Mouse (Mus musculus): ENCODE results near the gene Coq6. TPM values are rescaled to one million over a fixed set of nuclear protein-coding genes. Genes with fewer than 3 reads are reported as not detected.

Coq6 gene
- polyA plus RNA-seq, 1 experiment from 2014 or later: 95.2 TPM

DNA sequence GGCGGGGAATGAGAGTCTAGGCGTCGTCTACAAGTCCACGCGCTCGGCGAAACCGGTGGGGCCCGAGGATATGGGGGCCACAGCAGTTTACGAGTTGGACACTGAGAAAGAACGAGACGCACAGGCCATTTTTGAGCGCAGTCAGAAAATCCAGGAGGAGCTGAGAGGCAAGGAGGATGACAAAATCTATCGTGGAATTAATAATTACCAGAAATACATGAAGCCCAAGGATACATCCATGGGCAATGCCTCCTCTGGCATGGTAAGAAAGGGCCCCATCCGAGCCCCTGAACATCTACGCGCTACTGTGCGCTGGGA is 56.1 kb downstream of the Coq6 start:
- ATAC-seq (replicated peaks; ENCODE audit: extremely low read depth, insufficient read depth, low FRiP score): no peak
- peak overlapping the region; percentile 53 for H3K4me3 ChIP-seq (ENCODE audit: low read length)
- no peak overlapping the region for H3K27ac ChIP-seq (ENCODE audit: low read length)
- H3K4me1 ChIP-seq (ENCODE audit: control insufficient read depth, insufficient read depth, low read length): peaks cover 4% of the 10 kb centered on the region; the same call in 1 of the 2 replicates
- 32% methylated on average over 18 of the region's 18 CpGs for WGBS
- no peaks in the 10 kb centered on the region for H3K27me3 ChIP-seq (ENCODE audit: control insufficient read depth, insufficient read depth, low read length)
- no peaks in the 10 kb centered on the region for H3K36me3 ChIP-seq (ENCODE audit: control insufficient read depth, insufficient read depth)
- peak overlapping the region; percentile 66 for H3K4me2 ChIP-seq (ENCODE audit: low read depth, low read length)
- H3K9ac ChIP-seq (ENCODE audit: low read length): peak overlapping the region; percentile 68
- no peaks in the 10 kb centered on the region for H3K9me3 ChIP-seq (replicated peaks; ENCODE audit: control insufficient read depth, low read length)

Other genes starting within 250 kb of the Coq6 start
- 3.5 and 4.0 TPM in 2 replicates for gene Dnal1, start 247.3 kb upstream of the Coq6 start, polyA plus RNA-seq (2015; fragmentation: Nextera tagmentation; extraction: Ambion mirVana)
- 0.59 and 0.60 TPM in 2 replicates for gene Pnma1, start 213.2 kb upstream of the Coq6 start, polyA plus RNA-seq (2015; fragmentation: Nextera tagmentation; extraction: Ambion mirVana)
- 7.1 and 7.5 TPM in 2 replicates for gene Elmsan1, start 142.8 kb upstream of the Coq6 start, polyA plus RNA-seq (2015; fragmentation: Nextera tagmentation; extraction: Ambion mirVana)
- 98.0 and 103 TPM in 2 replicates for gene Ptgr2, start 76.4 kb upstream of the Coq6 start, polyA plus RNA-seq (2015; fragmentation: Nextera tagmentation; extraction: Ambion mirVana)
- gene Zfp410, start 44.8 kb upstream of the Coq6 start, polyA plus RNA-seq (2015; fragmentation: Nextera tagmentation; extraction: Ambion mirVana): 54.0 and 54.5 TPM in 2 replicates
- gene Fam161b, start 176 bp downstream of the Coq6 start, polyA plus RNA-seq (2015; fragmentation: Nextera tagmentation; extraction: Ambion mirVana): 8.1 and 8.2 TPM in 2 replicates
- gene Entpd5, start 47.4 kb downstream of the Coq6 start, polyA plus RNA-seq (2015; fragmentation: Nextera tagmentation; extraction: Ambion mirVana): 37.1 and 38.9 TPM in 2 replicates
- 2.5 and 2.6 TPM in 2 replicates for gene Bbof1, start 47.4 kb downstream of the Coq6 start, polyA plus RNA-seq (2015; fragmentation: Nextera tagmentation; extraction: Ambion mirVana)
- 21.1 and 25.1 TPM in 2 replicates for gene Rnf113a2, start 55.5 kb downstream of the Coq6 start, polyA plus RNA-seq (2015; fragmentation: Nextera tagmentation; extraction: Ambion mirVana)
- 70.3 and 72.9 TPM in 2 replicates for gene Aldh6a1, start 89.3 kb downstream of the Coq6 start, polyA plus RNA-seq (2015; fragmentation: Nextera tagmentation; extraction: Ambion mirVana)
- gene Lin52, start 89.8 kb downstream of the Coq6 start, polyA plus RNA-seq (2015; fragmentation: Nextera tagmentation; extraction: Ambion mirVana): 16.2 and 18.1 TPM in 2 replicates
- not detected in 2 replicates for gene Vsx2, start 208.1 kb downstream of the Coq6 start, polyA plus RNA-seq (2015; fragmentation: Nextera tagmentation; extraction: Ambion mirVana)